ENCODE assay signal across 11 mouse cellular contexts in genomic region chr1:39906921-39907320, GRCm38 (mm10). TPM values are rescaled to one million over a fixed set of nuclear protein-coding genes. Genes with fewer than 3 reads are reported as not detected.
DNase-seq lines count a peak whose midpoint lies in the region; ATAC-seq lines count a peak whose summit lies in the region.
"Had no signal": no experiment of that assay in that cellular context is flagged by ENCODE, and none has a peak within 500 bp of the region (broad histone marks: within the 10 kb centered on the region; RNA-seq: fewer than 3 reads in every experiment).

No protein-coding gene starts in this region.

- ATAC-seq in forebrain, embryonic 14.5 days, result no peak
- ATAC-seq in forebrain, embryonic 12.5 days (ENCODE audit: low FRiP score), result no peak
- ATAC-seq in midbrain, embryonic 12.5 days (ENCODE audit: low FRiP score, low read depth), result no peak
- ATAC-seq in midbrain, embryonic 11.5 days (ENCODE audit: low FRiP score), result no peak
- ATAC-seq in heart, embryonic 15.5 days (replicated peaks; ENCODE audit: insufficient number of reproducible peaks, insufficient read depth, low FRiP score, low read depth), result no peak
- no peak for ATAC-seq in neural tube, embryonic 15.5 days (ENCODE audit: low FRiP score)

- peaks cover 51% of the 10 kb centered on the region for H3K36me3 ChIP-seq in forebrain, embryonic 14.5 days (ENCODE audit: control insufficient read depth, insufficient read depth, low read length)
- peaks cover 41% of the 10 kb centered on the region for H3K36me3 ChIP-seq in forebrain, embryonic 12.5 days (replicated peaks)
- peaks cover 42% of the 10 kb centered on the region for H3K36me3 ChIP-seq in midbrain, embryonic 12.5 days
- no peaks in the 10 kb centered on the region for H3K36me3 ChIP-seq in midbrain, embryonic 11.5 days (ENCODE audit: control insufficient read depth, insufficient read depth, low read length)
- H3K36me3 ChIP-seq in heart, embryonic 15.5 days, result peaks cover 8% of the 10 kb centered on the region
- H3K36me3 ChIP-seq in neural tube, embryonic 15.5 days, result peaks cover 8% of the 10 kb centered on the region
- H3K36me3 ChIP-seq: liver, embryonic 15.5 days had no signal

- WGBS in forebrain, embryonic 14.5 days, result 81% methylated on average over 11 of the region's 11 CpGs
- 77% methylated on average over 11 of the region's 11 CpGs for WGBS in forebrain, embryonic 12.5 days
- 74% methylated on average over 11 of the region's 11 CpGs for WGBS in midbrain, embryonic 12.5 days
- WGBS in midbrain, embryonic 11.5 days, result 78% methylated on average over 11 of the region's 11 CpGs
- 49% methylated on average over 11 of the region's 11 CpGs for WGBS in heart, embryonic 15.5 days
- WGBS in neural tube, embryonic 15.5 days, result 58% methylated on average over 11 of the region's 11 CpGs

- no peaks in the 10 kb centered on the region for H3K27me3 ChIP-seq in forebrain, embryonic 14.5 days (replicated peaks; ENCODE audit: control insufficient read depth, insufficient read depth, low read length)
- no peaks in the 10 kb centered on the region for H3K27me3 ChIP-seq in forebrain, embryonic 12.5 days
- H3K27me3 ChIP-seq in midbrain, embryonic 12.5 days, result no peaks in the 10 kb centered on the region
- H3K27me3 ChIP-seq in midbrain, embryonic 11.5 days (ENCODE audit: control insufficient read depth, insufficient read depth, low read length), result no peaks in the 10 kb centered on the region
- H3K27me3 ChIP-seq in heart, embryonic 15.5 days, result no peaks in the 10 kb centered on the region
- H3K27me3 ChIP-seq in neural tube, embryonic 15.5 days (replicated peaks), result no peaks in the 10 kb centered on the region

- no peak overlapping the region for H3K9ac ChIP-seq in forebrain, embryonic 14.5 days (ENCODE audit: low read length)
- H3K9ac ChIP-seq in forebrain, embryonic 12.5 days, result no peak overlapping the region
- no peak overlapping the region for H3K9ac ChIP-seq in midbrain, embryonic 12.5 days (replicated peaks)
- H3K9ac ChIP-seq in midbrain, embryonic 11.5 days (ENCODE audit: low read length), result no peak overlapping the region
- H3K9ac ChIP-seq in heart, embryonic 15.5 days, result no peak overlapping the region
- no peak overlapping the region for H3K9ac ChIP-seq in neural tube, embryonic 15.5 days (replicated peaks)
- H3K9ac ChIP-seq: liver, embryonic 15.5 days had no signal

- H3K9me3 ChIP-seq in forebrain, embryonic 14.5 days (replicated peaks; ENCODE audit: control insufficient read depth, low read length), result no peaks in the 10 kb centered on the region
- H3K9me3 ChIP-seq in forebrain, embryonic 12.5 days, result no peaks in the 10 kb centered on the region
- no peaks in the 10 kb centered on the region for H3K9me3 ChIP-seq in midbrain, embryonic 12.5 days
- H3K9me3 ChIP-seq in midbrain, embryonic 11.5 days (ENCODE audit: control insufficient read depth, low read length), result no peaks in the 10 kb centered on the region
- no peaks in the 10 kb centered on the region for H3K9me3 ChIP-seq in heart, embryonic 15.5 days (replicated peaks)
- no peaks in the 10 kb centered on the region for H3K9me3 ChIP-seq in neural tube, embryonic 15.5 days (replicated peaks)
- H3K9me3 ChIP-seq: liver, embryonic 15.5 days had no signal

- peak overlapping the region; percentile 25 for H3K4me2 ChIP-seq in forebrain, embryonic 14.5 days (ENCODE audit: low read length)
- H3K4me2 ChIP-seq in forebrain, embryonic 12.5 days, result no peak overlapping the region; the same call in 1 of the 2 replicates
- H3K4me2 ChIP-seq in midbrain, embryonic 12.5 days (replicated peaks), result peak overlapping the region; percentile 8; the same call in 1 of the 2 replicates
- no peak overlapping the region for H3K4me2 ChIP-seq in midbrain, embryonic 11.5 days
- H3K4me2 ChIP-seq in heart, embryonic 15.5 days, result peak overlapping the region; percentile 3; the same call in 1 of the 2 replicates
- peak overlapping the region; percentile 1 for H3K4me2 ChIP-seq in neural tube, embryonic 15.5 days
- H3K4me2 ChIP-seq: liver, embryonic 15.5 days had no signal

- no peak for DNase-seq in forebrain, embryonic 14.5 days (ENCODE audit: low spot score)
- DNase-seq in midbrain, embryonic 11.5 days (ENCODE audit: low spot score, missing footprints), result no peak
- no peak for DNase-seq in left cerebral cortex, adult 8-10 months (ENCODE audit: low spot score in 2 of 2)
- DNase-seq in gastrocnemius, postnatal 25 days, result no peak
- DNase-seq: thymus, postnatal 14 days had no signal

- no peak overlapping the region for H3K4me3 ChIP-seq in forebrain, embryonic 14.5 days (ENCODE audit: low read depth, low read length)
- no peak overlapping the region for H3K4me3 ChIP-seq in forebrain, embryonic 12.5 days (replicated peaks)
- H3K4me3 ChIP-seq in midbrain, embryonic 12.5 days, result no peak overlapping the region
- H3K4me3 ChIP-seq in midbrain, embryonic 11.5 days (ENCODE audit: low read depth, low read length), result no peak overlapping the region
- no peak overlapping the region for H3K4me3 ChIP-seq in heart, embryonic 15.5 days
- H3K4me3 ChIP-seq in neural tube, embryonic 15.5 days (replicated peaks), result no peak overlapping the region; the same call in 1 of the 2 replicates
- H3K4me3 ChIP-seq: liver, embryonic 15.5 days had no signal

- H3K4me1 ChIP-seq in forebrain, embryonic 14.5 days (ENCODE audit: control insufficient read depth, insufficient read depth, low read length), result peaks cover 44% of the 10 kb centered on the region
- peaks cover 78% of the 10 kb centered on the region for H3K4me1 ChIP-seq in forebrain, embryonic 12.5 days
- H3K4me1 ChIP-seq in midbrain, embryonic 12.5 days, result peaks cover 73% of the 10 kb centered on the region
- peaks cover 26% of the 10 kb centered on the region for H3K4me1 ChIP-seq in midbrain, embryonic 11.5 days (ENCODE audit: control insufficient read depth, insufficient read depth, low read length)
- H3K4me1 ChIP-seq in heart, embryonic 15.5 days (replicated peaks), result peaks cover 77% of the 10 kb centered on the region
- peaks cover 90% of the 10 kb centered on the region for H3K4me1 ChIP-seq in neural tube, embryonic 15.5 days

- H3K27ac ChIP-seq in forebrain, embryonic 14.5 days (ENCODE audit: low read depth, low read length), result no peak overlapping the region
- H3K27ac ChIP-seq in forebrain, embryonic 12.5 days, result no peak overlapping the region
- H3K27ac ChIP-seq in midbrain, embryonic 12.5 days (replicated peaks), result no peak overlapping the region
- H3K27ac ChIP-seq in midbrain, embryonic 11.5 days (ENCODE audit: low read depth, low read length), result no peak overlapping the region
- H3K27ac ChIP-seq in heart, embryonic 15.5 days, result no peak overlapping the region
- no peak overlapping the region for H3K27ac ChIP-seq in neural tube, embryonic 15.5 days (replicated peaks)
- H3K27ac ChIP-seq: kidney, postnatal 0 days; liver, embryonic 15.5 days had no signal

RNA-seq across cellular contexts. Expression of gene Map4k4, which starts 6.2 kb away (rescaled TPM):
- polyA plus RNA-seq in forebrain, embryonic 14.5 days (2014; fragmentation: Nextera tagmentation; extraction: Ambion mirVana), result 29.2 and 36.2 TPM in 2 replicates
- 55.9 and 73.9 TPM in 2 replicates for polyA plus RNA-seq in forebrain, embryonic 12.5 days (2016; fragmentation: Nextera tagmentation; extraction: Ambion mirVana)
- 68.8 and 71.5 TPM in 2 replicates for polyA plus RNA-seq in midbrain, embryonic 12.5 days (2016; fragmentation: Nextera tagmentation; extraction: Ambion mirVana)
- 30.7 and 33.7 TPM in 2 replicates for polyA plus RNA-seq in midbrain, embryonic 11.5 days (2014; fragmentation: Nextera tagmentation; extraction: Ambion mirVana)
- polyA plus RNA-seq in heart, embryonic 15.5 days (2015; fragmentation: Nextera tagmentation; extraction: Ambion mirVana), result 22.9 and 24.8 TPM in 2 replicates
- polyA plus RNA-seq in neural tube, embryonic 15.5 days (2015; fragmentation: Nextera tagmentation; extraction: Ambion mirVana), result 31.1 and 35.7 TPM in 2 replicates
- 100 to 1,000 TPM; 101 to 109 (median 108) TPM for total RNA-seq in left cerebral cortex, adult 8-10 months (2022)
- total RNA-seq in gastrocnemius, postnatal 25 days (2021), result 10 to 100 TPM; 32.6 to 36.0 TPM

Comparison
In these comparisons a context has a peak if more than half of its experiments do, and no peak if none do; other contexts are left out.
1. H3K4me2 ChIP-seq: peak in forebrain, embryonic 14.5 days (single experiment), midbrain, embryonic 12.5 days (single experiment), heart, embryonic 15.5 days (single experiment) and neural tube, embryonic 15.5 days (single experiment); none in forebrain, embryonic 12.5 days (single experiment) and midbrain, embryonic 11.5 days (single experiment).